Mouse (Mus musculus): ENCODE measurements around the gene Dntt.

GRCm38 (mm10) chr19:40994911-40995310 lies 34.2 kb upstream of the Dntt start:
- TF ChIP-seq POLR2A (IDR thresholded peaks at IDR 0.05; ENCODE audit: borderline replicate concordance, control insufficient read depth, low read depth, low read length) (no peak), CTCF (IDR thresholded peaks at IDR 0.05; ENCODE audit: control insufficient read depth, insufficient read depth, low read length) (no peak)

Measured in bone marrow, adult 2 months (tissue).